Mouse (Mus musculus): Measurements from ENCODE around the gene Actr1b. TPM values are rescaled to one million over a fixed set of nuclear protein-coding genes. Genes with fewer than 3 reads are reported as not detected.
A peak's percentile ranks its signal among the peaks of the same experiment; 100 is the strongest.

Actr1b gene
- polyA plus RNA-seq, 1 experiment from 2014 or later: 79.4 TPM

GRCm38 (mm10) chr1:36691271-36692155 lies 22.7 kb downstream of the Actr1b start, which contains the start of gene Cox5b:
Gene Cox5b (plus strand): TSS chr1:36691449.
- peak within 1 kb of the TSS; percentile 73 for H3K27ac ChIP-seq (ENCODE audit: low read depth, low read length)
- peak within 1 kb of the TSS; percentile 82 for H3K4me3 ChIP-seq (ENCODE audit: low read depth, low read length)
- H3K27me3 ChIP-seq (ENCODE audit: control insufficient read depth, insufficient read depth, low read length): no peaks in the 10 kb centered on the region
- no peaks in the 10 kb centered on the region for H3K9me3 ChIP-seq (replicated peaks; ENCODE audit: control insufficient read depth, low read length)
- H3K4me2 ChIP-seq: peak within 1 kb of the TSS; percentile 91
- H3K36me3 ChIP-seq (ENCODE audit: control insufficient read depth, insufficient read depth, low read length): peaks cover 10% of the 10 kb centered on the region
- peak within 1 kb of the TSS; percentile 96 for H3K9ac ChIP-seq (ENCODE audit: low read depth, low read length)
- 1% methylated on average over 68 of the region's 68 CpGs for WGBS (ENCODE audit: insufficient replicate concordance)
- H3K4me1 ChIP-seq (ENCODE audit: control insufficient read depth, insufficient read depth, low read length): peaks cover 10% of the 10 kb centered on the region; the same call in 1 of the 2 replicates
- peak; percentile 93 for ATAC-seq (replicated peaks; ENCODE audit: insufficient number of reproducible peaks, low FRiP score, low TSS enrichment)

GRCm38 (mm10) chr1:36690671-36691235 lies 23.5 kb downstream of the Actr1b start:
- Histone ChIP-seq H3K4me2 (peak overlapping the region; percentile 91), H3K9ac (ENCODE audit: low read depth, low read length) (peak overlapping the region; percentile 96), H3K36me3 (ENCODE audit: control insufficient read depth, insufficient read depth, low read length) (peaks cover 10% of the 10 kb centered on the region), H3K9me3 (replicated peaks; ENCODE audit: control insufficient read depth, low read length) (no peaks in the 10 kb centered on the region), H3K4me3 (ENCODE audit: low read depth, low read length) (peak overlapping the region; percentile 82), H3K27ac (ENCODE audit: low read depth, low read length) (peak overlapping the region; percentile 71), H3K27me3 (ENCODE audit: control insufficient read depth, insufficient read depth, low read length) (no peaks in the 10 kb centered on the region), H3K4me1 (ENCODE audit: control insufficient read depth, insufficient read depth, low read length) (peaks cover 8% of the 10 kb centered on the region; the same call in 1 of the 2 replicates)
- WGBS (ENCODE audit: insufficient replicate concordance): 51% methylated on average over 11 of the region's 11 CpGs
- ATAC-seq (replicated peaks; ENCODE audit: insufficient number of reproducible peaks, low FRiP score, low TSS enrichment): no peak; the same call in 1 of the 2 replicates

GRCm38 (mm10) chr1:36683810-36684467 lies 30.3 kb downstream of the Actr1b start:
- H3K27ac ChIP-seq (ENCODE audit: low read depth, low read length): no peak overlapping the region
- H3K9me3 ChIP-seq (replicated peaks; ENCODE audit: control insufficient read depth, low read length): no peaks in the 10 kb centered on the region
- no peak overlapping the region for H3K9ac ChIP-seq (ENCODE audit: low read depth, low read length)
- H3K4me3 ChIP-seq (ENCODE audit: low read depth, low read length): no peak overlapping the region
- H3K36me3 ChIP-seq (ENCODE audit: control insufficient read depth, insufficient read depth, low read length): no peaks in the 10 kb centered on the region
- ATAC-seq (replicated peaks; ENCODE audit: insufficient number of reproducible peaks, low FRiP score, low TSS enrichment): no peak
- H3K4me1 ChIP-seq (ENCODE audit: control insufficient read depth, insufficient read depth, low read length): no peaks in the 10 kb centered on the region
- no peak overlapping the region for H3K4me2 ChIP-seq
- WGBS (ENCODE audit: insufficient replicate concordance): 13% methylated on average over 13 of the region's 13 CpGs
- H3K27me3 ChIP-seq (ENCODE audit: control insufficient read depth, insufficient read depth, low read length): no peaks in the 10 kb centered on the region

- WGBS (ENCODE audit: insufficient replicate concordance): 87% methylated on average over 36 of the region's 39 CpGs
- Histone ChIP-seq H3K36me3 (ENCODE audit: control insufficient read depth, insufficient read depth, low read length) (no peaks in the 10 kb centered on the region), H3K4me2 (no peak within 1 kb of the TSS), H3K4me1 (ENCODE audit: control insufficient read depth, insufficient read depth, low read length) (no peaks in the 10 kb centered on the region), H3K4me3 (ENCODE audit: low read depth, low read length) (no peak within 1 kb of the TSS), H3K27me3 (ENCODE audit: control insufficient read depth, insufficient read depth, low read length) (no peaks in the 10 kb centered on the region), H3K27ac (ENCODE audit: low read depth, low read length) (no peak within 1 kb of the TSS), H3K9me3 (replicated peaks; ENCODE audit: control insufficient read depth, low read length) (no peaks in the 10 kb centered on the region), H3K9ac (ENCODE audit: low read depth, low read length) (no peak within 1 kb of the TSS)
- ATAC-seq (replicated peaks; ENCODE audit: insufficient number of reproducible peaks, low FRiP score, low TSS enrichment): no peak
These were observed 31.4 kb downstream of the Actr1b start, which contains the start of gene Fam178b for GRCm38 (mm10) chr1:36682620-36683355. Gene Fam178b (minus strand): TSS chr1:36683183.

- Histone ChIP-seq H3K27me3 (ENCODE audit: control insufficient read depth, insufficient read depth, low read length) (no peaks in the 10 kb centered on the region), H3K27ac (ENCODE audit: low read depth, low read length) (no peak overlapping the region), H3K4me1 (ENCODE audit: control insufficient read depth, insufficient read depth, low read length) (no peaks in the 10 kb centered on the region), H3K36me3 (ENCODE audit: control insufficient read depth, insufficient read depth, low read length) (no peaks in the 10 kb centered on the region), H3K9me3 (replicated peaks; ENCODE audit: control insufficient read depth, low read length) (no peaks in the 10 kb centered on the region), H3K4me3 (ENCODE audit: low read depth, low read length) (no peak overlapping the region), H3K9ac (ENCODE audit: low read depth, low read length) (no peak overlapping the region), H3K4me2 (no peak overlapping the region)
- ATAC-seq (replicated peaks; ENCODE audit: insufficient number of reproducible peaks, low FRiP score, low TSS enrichment): no peak
- WGBS (ENCODE audit: insufficient replicate concordance): 85% methylated on average over 7 of the region's 7 CpGs
These were observed 33.3 kb downstream of the Actr1b start for GRCm38 (mm10) chr1:36680893-36681292.

GRCm38 (mm10) chr1:36674936-36675335 lies 39.3 kb downstream of the Actr1b start:
- H3K4me2 ChIP-seq: no peak overlapping the region
- H3K9me3 ChIP-seq (replicated peaks; ENCODE audit: control insufficient read depth, low read length): no peaks in the 10 kb centered on the region
- H3K4me3 ChIP-seq (ENCODE audit: low read depth, low read length): no peak overlapping the region
- no peaks in the 10 kb centered on the region for H3K27me3 ChIP-seq (ENCODE audit: control insufficient read depth, insufficient read depth, low read length)
- peaks cover 4% of the 10 kb centered on the region; the same call in 1 of the 2 replicates for H3K4me1 ChIP-seq (ENCODE audit: control insufficient read depth, insufficient read depth, low read length)
- H3K9ac ChIP-seq (ENCODE audit: low read depth, low read length): no peak overlapping the region
- 38% methylated on average over 3 of the region's 3 CpGs for WGBS (ENCODE audit: insufficient replicate concordance)
- H3K36me3 ChIP-seq (ENCODE audit: control insufficient read depth, insufficient read depth, low read length): no peaks in the 10 kb centered on the region
- no peak overlapping the region for H3K27ac ChIP-seq (ENCODE audit: low read depth, low read length)
- ATAC-seq (replicated peaks; ENCODE audit: insufficient number of reproducible peaks, low FRiP score, low TSS enrichment): no peak

- no peaks in the 10 kb centered on the region for H3K36me3 ChIP-seq (ENCODE audit: control insufficient read depth, insufficient read depth, low read length)
- 52% methylated on average over 16 of the region's 16 CpGs for WGBS (ENCODE audit: insufficient replicate concordance)
- no peak overlapping the region for H3K27ac ChIP-seq (ENCODE audit: low read depth, low read length)
- no peaks in the 10 kb centered on the region for H3K9me3 ChIP-seq (replicated peaks; ENCODE audit: control insufficient read depth, low read length)
- ATAC-seq (replicated peaks; ENCODE audit: insufficient number of reproducible peaks, low FRiP score, low TSS enrichment): no peak
- H3K27me3 ChIP-seq (ENCODE audit: control insufficient read depth, insufficient read depth, low read length): no peaks in the 10 kb centered on the region
- peaks cover 4% of the 10 kb centered on the region; the same call in 1 of the 2 replicates for H3K4me1 ChIP-seq (ENCODE audit: control insufficient read depth, insufficient read depth, low read length)
- H3K9ac ChIP-seq (ENCODE audit: low read depth, low read length): no peak overlapping the region
- H3K4me3 ChIP-seq (ENCODE audit: low read depth, low read length): no peak overlapping the region
- no peak overlapping the region for H3K4me2 ChIP-seq
These were observed 41.4 kb downstream of the Actr1b start for GRCm38 (mm10) chr1:36672648-36673350.

Data from heart, embryonic 11.5 days (tissue).